Mouse (Mus musculus) v-Abl transformed pro-B cells (cell line): ENCODE data around the gene Cdk5rap3.

Experiments
- in situ Hi-C, 2 experiments: fragments of 400-800 bp; cut with MboI; formaldehyde crosslinking; loops; one replicate each; pipeline ENCODE4 v1.15.1; 2025; ENCODE audit not compliant: unreplicated experiment in 2 of 2

The Cdk5rap3 gene

DNA sequence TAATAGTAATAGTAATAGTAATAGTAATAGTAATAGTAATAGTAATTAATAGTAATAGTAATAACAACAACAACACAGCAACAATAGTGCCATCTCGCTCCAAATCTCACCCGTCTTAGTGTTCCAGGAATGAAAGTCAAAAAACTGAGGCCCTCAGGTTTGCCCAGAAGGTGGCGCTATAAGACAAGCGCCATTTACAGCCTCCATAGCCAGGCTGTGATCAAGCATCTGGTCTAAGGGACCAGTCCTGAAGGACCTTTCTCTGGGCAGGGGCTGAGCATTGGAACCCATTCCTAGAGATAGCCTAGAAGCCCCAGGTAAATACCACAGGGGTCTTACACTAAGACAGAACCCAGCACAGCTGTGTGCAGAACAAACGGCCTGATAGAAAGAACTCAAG is 49.1 kb downstream of the Cdk5rap3 start:
- in situ Hi-C loops: loop anchor here (5.0 to 25.0 kb wide), 4 partner anchors 45 to 1330 kb away; partner anchors contain the start of gene Atp5g1 (in 2 of the 2)

DNA sequence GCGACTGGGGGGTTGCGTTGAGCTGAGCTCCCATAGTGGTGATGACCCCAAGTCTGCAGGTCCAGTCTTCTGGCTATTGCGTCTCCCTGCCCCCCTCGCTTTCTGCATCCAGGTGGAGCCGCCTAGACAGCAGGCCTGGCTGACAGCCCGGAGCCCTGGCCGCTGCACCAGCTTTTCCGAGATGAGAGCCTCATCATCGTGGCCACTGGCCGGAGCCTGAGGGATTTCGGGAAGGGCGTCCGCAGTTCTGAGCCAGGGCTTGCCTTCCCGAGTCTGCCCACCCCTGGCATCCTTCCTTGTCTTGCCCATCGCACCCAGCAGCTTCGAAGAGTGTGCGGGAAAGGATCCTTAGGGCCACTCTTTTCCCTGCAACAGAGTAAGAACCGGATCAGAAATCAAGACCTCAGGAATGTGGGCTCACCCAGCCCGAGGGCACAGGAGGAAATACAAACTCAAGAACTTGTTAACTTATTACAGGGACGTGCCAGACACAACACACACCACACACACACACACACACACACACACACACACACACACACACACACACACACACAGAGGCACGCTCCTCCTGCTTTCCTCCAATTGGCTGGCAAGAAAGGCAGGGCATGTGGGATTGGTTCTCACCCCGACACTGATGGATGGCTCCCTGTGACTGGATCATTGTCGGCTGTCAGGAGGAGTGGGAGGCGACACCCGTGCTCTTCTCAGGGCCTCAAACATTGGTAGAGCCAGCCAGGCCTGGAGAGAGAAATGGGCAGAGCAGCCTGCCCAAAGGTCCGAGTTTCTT is 52.9 kb downstream of the Cdk5rap3 start:
- in situ Hi-C loops: loop anchor here (5.0 to 25.0 kb wide), 8 partner anchors 101 to 1326 kb away; partner anchors contain the start of genes Atp5g1 (in 2 of the 2) and Hoxb8 (in 1 of the 2)

- in situ Hi-C loops: loop anchor here (5.0 to 25.0 kb wide), 8 partner anchors 100 to 1325 kb away; partner anchors contain the start of genes Atp5g1 (in 2 of the 2) and Hoxb8 (in 1 of the 2)
Measured at GRCm38 (mm10) chr11:96862534-96862933, 53.8 kb downstream of the Cdk5rap3 start.

GRCm38 (mm10) chr11:96861878-96862289 is 54.4 kb downstream of the Cdk5rap3 start:
- in situ Hi-C loops: loop anchor here (5.0 to 25.0 kb wide), 8 partner anchors 100 to 1325 kb away; partner anchors contain the start of genes Atp5g1 (in 2 of the 2) and Hoxb8 (in 1 of the 2)

- in situ Hi-C loops: loop anchor here (5.0 to 25.0 kb wide), 8 partner anchors 99 to 1324 kb away; partner anchors contain the start of genes Atp5g1 (in 2 of the 2) and Hoxb8 (in 1 of the 2)
Measured at GRCm38 (mm10) chr11:96861446-96861845, 54.9 kb downstream of the Cdk5rap3 start.

- in situ Hi-C loops: loop anchor here (5.0 to 25.0 kb wide), 8 partner anchors 98 to 1323 kb away; partner anchors contain the start of genes Atp5g1 (in 2 of the 2) and Hoxb8 (in 1 of the 2)
Measured at GRCm38 (mm10) chr11:96860564-96860963, 55.7 kb downstream of the Cdk5rap3 start.

DNA sequence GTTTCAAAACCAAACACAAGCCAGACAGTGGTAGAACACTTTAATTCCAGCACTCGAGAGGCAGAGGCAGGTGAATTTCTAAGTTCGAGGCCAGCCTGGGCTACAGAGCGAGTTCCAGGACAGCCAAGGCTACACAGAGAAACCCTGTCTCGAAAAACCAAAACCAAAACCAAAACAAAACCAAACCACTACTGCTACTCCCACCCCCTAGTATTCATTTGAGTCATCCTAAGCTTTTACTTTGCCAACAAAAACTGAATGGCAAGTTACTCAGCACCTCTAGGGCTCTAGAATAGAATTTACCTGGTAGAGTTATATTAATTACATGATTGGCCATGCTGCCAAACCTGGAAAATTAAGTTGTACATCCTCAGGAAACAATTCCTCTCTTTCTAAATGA is 56.7 kb downstream of the Cdk5rap3 start:
- in situ Hi-C loops: loop anchor here (5.0 to 25.0 kb wide), 8 partner anchors 97 to 1322 kb away; partner anchors contain the start of genes Atp5g1 (in 2 of the 2) and Hoxb8 (in 1 of the 2)

DNA sequence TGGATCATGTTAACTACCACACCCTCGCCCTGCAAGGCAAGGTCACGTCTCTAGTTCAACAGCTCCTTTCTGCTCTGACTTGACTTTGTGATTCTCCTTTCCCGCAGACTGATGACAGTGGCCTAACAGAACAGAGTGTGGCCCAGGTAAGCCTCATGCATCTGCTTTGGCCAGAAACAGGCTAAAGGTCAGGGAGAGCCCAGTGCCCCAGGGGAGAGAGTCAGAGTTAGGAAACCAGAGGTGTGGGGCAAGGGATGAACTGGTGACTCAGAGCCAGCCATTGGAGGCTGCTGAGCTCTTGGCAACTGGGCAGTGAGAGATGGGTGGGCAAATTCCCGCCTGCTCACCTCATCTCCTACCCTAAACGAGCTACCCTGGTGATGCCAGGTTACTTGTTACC is 58.9 kb downstream of the Cdk5rap3 start:
- in situ Hi-C loops: loop anchor here (25.0 kb wide), 2 partner anchors 770 to 1320 kb away; partner anchors contain the start of gene Atp5g1 (in 2 of the 2)
